Mouse (Mus musculus) limb, embryonic 12.5 days (tissue): ENCODE measurements around the gene Cntnap1. TPM values are rescaled to one million over a fixed set of nuclear protein-coding genes. Genes with fewer than 3 reads are reported as not detected.
A peak's percentile ranks its signal among the peaks of the same experiment; 100 is the strongest.

Source experiments
- ATAC-seq: fragments of 200-750 bp; cut with Nextera tagmentation; 2 replicates; pipeline ENCODE4 v1.8.0; 2017; ENCODE audit warnings: low read depth, moderate TSS enrichment; ENCODE audit not compliant: insufficient number of reproducible peaks, insufficient read depth, low FRiP score, low TSS enrichment
- H3K27ac ChIP-seq: fragments of 300-500 bp; sonication (generic); 2 replicates; pipeline ENCODE4 v1.5.1; 2016; ENCODE audit warnings: mild to moderate bottlenecking, moderate library complexity
- H3K27me3 ChIP-seq: fragments of 300-500 bp; sonication (generic); 2 replicates; pipeline ENCODE4 v1.6.1; 2016; ENCODE audit warnings: mild to moderate bottlenecking, moderate library complexity
- H3K36me3 ChIP-seq: fragments of 300-500 bp; sonication (generic); 2 replicates; pipeline ENCODE4 v1.6.1; 2016; ENCODE audit warnings: mild to moderate bottlenecking, moderate library complexity
- H3K4me1 ChIP-seq: fragments of 300-500 bp; sonication (generic); replicated peaks from 2 replicates; pipeline ENCODE4 v1.6.1; 2016
- H3K4me2 ChIP-seq: fragments of 300-500 bp; sonication (generic); 2 replicates; pipeline ENCODE4 v1.6.1; 2016; ENCODE audit warnings: mild to moderate bottlenecking, moderate library complexity
- H3K4me3 ChIP-seq: fragments of 300-500 bp; sonication (generic); replicated peaks from 2 replicates; pipeline ENCODE4 v1.5.1; 2016; ENCODE audit warnings: mild to moderate bottlenecking
- H3K9ac ChIP-seq: fragments of 300-500 bp; sonication (generic); replicated peaks from 2 replicates; pipeline ENCODE4 v1.6.1; 2016; ENCODE audit warnings: mild to moderate bottlenecking, moderate library complexity
- H3K9me3 ChIP-seq: fragments of 300-500 bp; sonication (generic); 2 replicates; pipeline ENCODE4 v1.6.1; 2016; ENCODE audit warnings: mild to moderate bottlenecking, moderate library complexity
- WGBS: fragments of 180-500 bp; shearing (Covaris S2); methylation state at CpG from one replicate; pipeline ENCODE4 v1.1.7; 2016; 5-methylcytosine and 5-hydroxymethylcytosine counted together
- microRNA-seq: library from miRNA; unstranded; fragments of <30 nt; microRNA quantifications from one replicate; pipeline ENCODE4, GENCODE M21; 2017
- polyA plus RNA-seq: library from polyadenylated mRNA; unstranded; fragments of >200 nt; fragmentation: Nextera tagmentation; extraction: Ambion mirVana; gene quantifications from 2 replicates; pipeline ENCODE4 v1.2.1, GENCODE M21; 2016

Gene Cntnap1
- polyA plus RNA-seq, 1 experiment from 2014 or later: 0.24 TPM

DNA sequence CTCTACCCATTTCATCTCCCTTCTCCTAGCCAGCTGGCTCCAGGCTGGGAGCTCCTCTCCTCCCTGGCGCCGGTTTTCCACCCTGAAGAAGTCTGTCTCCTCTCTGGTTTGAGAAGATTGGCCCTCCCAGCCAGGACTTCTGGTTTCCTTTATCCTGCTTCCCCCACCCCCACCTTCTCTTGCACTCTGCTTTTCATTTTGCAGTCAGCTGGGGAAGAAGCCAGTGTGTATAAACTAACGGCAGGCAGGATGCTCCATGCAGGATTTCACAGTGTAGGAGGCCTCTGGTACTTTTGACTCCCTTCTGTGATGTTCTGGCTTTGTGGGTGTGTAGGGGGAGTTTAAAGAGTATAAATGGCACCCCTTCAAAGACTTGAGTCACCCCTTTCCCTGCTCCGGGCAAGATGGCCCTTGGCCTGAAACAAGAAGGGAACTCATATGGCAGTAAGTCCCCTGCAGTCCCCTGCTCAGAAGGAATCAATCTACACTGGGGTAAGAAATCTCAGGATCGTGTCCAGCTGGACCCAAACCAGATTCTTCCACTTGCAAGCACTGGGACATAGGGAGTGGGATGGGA is 67.8 kb downstream of the Cntnap1 start:
- Histone ChIP-seq H3K9me3 (no peaks in the 10 kb centered on the region), H3K27ac (peak overlapping the region; percentile 66), H3K36me3 (no peaks in the 10 kb centered on the region), H3K4me3 (no peak overlapping the region), H3K9ac (no peak overlapping the region; the same call in 1 of the 2 replicates), H3K4me1 (peaks cover 10% of the 10 kb centered on the region; the same call in 1 of the 2 replicates), H3K4me2 (no peak overlapping the region), H3K27me3 (no peaks in the 10 kb centered on the region)
- ATAC-seq: no peak
- WGBS: 17% methylated on average over 5 of the region's 5 CpGs

Small RNA genes lying within 50 kb of the gene (microRNA-seq; reads per million reads assigned to microRNA genes)
- gene Gm27626: not detected

Other genes with a start within 250 kb of the Cntnap1 start
- gene Stat3, start 231.0 kb upstream of the Cntnap1 start, polyA plus RNA-seq: 40.5 and 40.8 TPM in 2 replicates
- gene Cavin1, start 199.6 kb upstream of the Cntnap1 start, polyA plus RNA-seq: 38.4 and 48.2 TPM in 2 replicates
- gene Atp6v0a1, start 161.1 kb upstream of the Cntnap1 start, polyA plus RNA-seq: 26.9 and 29.4 TPM in 2 replicates
- 8.0 and 8.1 TPM in 2 replicates for gene Naglu, start 100.5 kb upstream of the Cntnap1 start, polyA plus RNA-seq
- not detected in 2 replicates for gene Hsd17b1, start 92.1 kb upstream of the Cntnap1 start, polyA plus RNA-seq
- 43.6 and 46.5 TPM in 2 replicates for gene Coasy, start 88.0 kb upstream of the Cntnap1 start, polyA plus RNA-seq
- gene Mlx, start 83.2 kb upstream of the Cntnap1 start, polyA plus RNA-seq: 40.4 and 43.1 TPM in 2 replicates
- 54.3 and 55.7 TPM in 2 replicates for gene Psmc3ip, start 75.1 kb upstream of the Cntnap1 start, polyA plus RNA-seq
- gene Retreg3, start 50.6 kb upstream of the Cntnap1 start, polyA plus RNA-seq: 18.8 and 19.1 TPM in 2 replicates
- 87.6 and 90.7 TPM in 2 replicates for gene Tubg1, start 50.6 kb upstream of the Cntnap1 start, polyA plus RNA-seq
- 6.3 and 6.4 TPM in 2 replicates for gene Tubg2, start 14.6 kb upstream of the Cntnap1 start, polyA plus RNA-seq
- 5.3 and 7.0 TPM in 2 replicates for gene Plekhh3, start 828 bp downstream of the Cntnap1 start, polyA plus RNA-seq
- 0.24 TPM in 1 of 2 replicates, not detected in the other for gene Ccr10, start 4.9 kb downstream of the Cntnap1 start, polyA plus RNA-seq
- gene Ezh1, start 55.9 kb downstream of the Cntnap1 start, polyA plus RNA-seq: 14.2 and 16.4 TPM in 2 replicates
- 53.0 and 61.5 TPM in 2 replicates for gene Ramp2, start 75.5 kb downstream of the Cntnap1 start, polyA plus RNA-seq
- 94.1 and 104 TPM in 2 replicates for gene Vps25, start 83.2 kb downstream of the Cntnap1 start, polyA plus RNA-seq
- 9.4 and 12.4 TPM in 2 replicates for gene Wnk4, start 90.0 kb downstream of the Cntnap1 start, polyA plus RNA-seq
- 1.0 and 1.6 TPM in 2 replicates for gene Cntd1, start 108.5 kb downstream of the Cntnap1 start, polyA plus RNA-seq
- 193 and 204 TPM in 2 replicates for gene Coa3, start 108.6 kb downstream of the Cntnap1 start, polyA plus RNA-seq
- gene Becn1, start 131.8 kb downstream of the Cntnap1 start, polyA plus RNA-seq: 126 and 129 TPM in 2 replicates
- 154 and 167 TPM in 2 replicates for gene Psme3, start 145.7 kb downstream of the Cntnap1 start, polyA plus RNA-seq
- gene Aoc2, start 154.5 kb downstream of the Cntnap1 start, polyA plus RNA-seq: 2.0 and 2.3 TPM in 2 replicates
- gene Aoc3, start 160.1 kb downstream of the Cntnap1 start, polyA plus RNA-seq: 0.05 TPM in 1 of 2 replicates, not detected in the other
- not detected in 2 replicates for gene G6pc, start 197.0 kb downstream of the Cntnap1 start, polyA plus RNA-seq
- 86.6 and 94.2 TPM in 2 replicates for gene Aarsd1, start 247.1 kb downstream of the Cntnap1 start, polyA plus RNA-seq